Mouse (Mus musculus) intestine, embryonic 14.5 days (tissue): ENCODE measurements around the gene Mocs1. TPM values are rescaled to one million over a fixed set of nuclear protein-coding genes. Genes with fewer than 3 reads are reported as not detected.

Experiments used
- ATAC-seq: fragments of 200-750 bp; cut with Nextera tagmentation; replicated peaks from 2 replicates; pipeline ENCODE4 v1.8.0; 2017; ENCODE audit warnings: low read depth, moderate number of reproducible peaks, moderate TSS enrichment, moderate library complexity; ENCODE audit not compliant: low FRiP score, low TSS enrichment
- DNase-seq: peaks from one replicate; pipeline ENCODE4 v3.0.0-alpha.2; 2018; ENCODE audit warnings: low spot score
- H3K27ac ChIP-seq: fragments of 300-500 bp; sonication (generic); 2 replicates; pipeline ENCODE4 v1.5.1; 2014; ENCODE audit warnings: low read depth, mild to moderate bottlenecking, control low read depth
- H3K27me3 ChIP-seq: fragments of 300-500 bp; sonication (generic); replicated peaks from 2 replicates; pipeline ENCODE4 v1.6.1; 2014; ENCODE audit warnings: low read length, control low read depth; ENCODE audit not compliant: control insufficient read depth, insufficient read depth
- H3K36me3 ChIP-seq: fragments of 300-500 bp; sonication (generic); 2 replicates; pipeline ENCODE4 v1.6.1; 2014; ENCODE audit warnings: low read length, control low read depth; ENCODE audit not compliant: control insufficient read depth, insufficient read depth
- H3K4me1 ChIP-seq: fragments of 300-500 bp; sonication (generic); replicated peaks from 2 replicates; pipeline ENCODE4 v1.6.1; 2014; ENCODE audit warnings: low read length, control low read depth, mixed read lengths; ENCODE audit not compliant: control insufficient read depth, insufficient read depth
- H3K4me2 ChIP-seq: fragments of 300-500 bp; sonication (generic); 2 replicates; pipeline ENCODE4 v1.6.1; 2014; ENCODE audit warnings: low read length
- H3K4me3 ChIP-seq: fragments of 300-500 bp; sonication (generic); 2 replicates; pipeline ENCODE4 v1.5.1; 2014; ENCODE audit warnings: low read depth, low read length, control low read depth, mixed read lengths
- H3K9ac ChIP-seq: fragments of 300-500 bp; sonication (generic); 2 replicates; pipeline ENCODE4 v1.6.1; 2014; ENCODE audit warnings: mild to moderate bottlenecking, low read length
- H3K9me3 ChIP-seq: fragments of 300-500 bp; sonication (generic); 2 replicates; pipeline ENCODE4 v1.6.1; 2016; ENCODE audit warnings: low read length, control low read depth; ENCODE audit not compliant: control insufficient read depth
- WGBS: fragments of 180-500 bp; shearing (Covaris S2); extraction: QIAGEN DNeasy Blood & Tissue Kit; methylation state at CpG from one replicate; pipeline ENCODE4 v1.1.7; 2014; 5-methylcytosine and 5-hydroxymethylcytosine counted together
- polyA plus RNA-seq: library from polyadenylated mRNA; unstranded; fragments of >200 nt; fragmentation: Nextera tagmentation; extraction: Ambion mirVana; gene quantifications from 2 replicates; pipeline ENCODE4 v1.2.1, GENCODE M21; 2014

Mocs1 gene
- polyA plus RNA-seq, 1 experiment from 2014 or later, result 7.8 TPM

- Histone ChIP-seq H3K36me3 (peaks cover 25% of the 10 kb centered on the region), H3K27ac (no peak overlapping the region), H3K4me1 (no peaks in the 10 kb centered on the region), H3K9ac (no peak overlapping the region), H3K4me2 (no peak overlapping the region), H3K4me3 (no peak overlapping the region), H3K27me3 (no peaks in the 10 kb centered on the region), H3K9me3 (no peaks in the 10 kb centered on the region)
- no peak for DNase-seq
- 88% methylated on average over 1 of the region's 1 CpGs for WGBS
- no peak for ATAC-seq
Observed at GRCm38 (mm10) chr17:49475174-49475573, 47.0 kb downstream of the Mocs1 start.

GRCm38 (mm10) chr17:49477370-49477769 is 49.2 kb downstream of the Mocs1 start:
- Histone ChIP-seq H3K4me3 (no peak overlapping the region), H3K27me3 (no peaks in the 10 kb centered on the region), H3K4me1 (no peaks in the 10 kb centered on the region), H3K9ac (no peak overlapping the region), H3K36me3 (peaks cover 23% of the 10 kb centered on the region), H3K4me2 (no peak overlapping the region), H3K27ac (no peak overlapping the region), H3K9me3 (no peaks in the 10 kb centered on the region)
- DNase-seq, result no peak
- no peak for ATAC-seq
- WGBS, result 74% methylated on average over 4 of the region's 4 CpGs

- WGBS, result 70% methylated on average over 3 of the region's 3 CpGs
- ATAC-seq (no peak), DNase-seq (no peak)
- no peaks in the 10 kb centered on the region for H3K27me3 ChIP-seq
- no peak overlapping the region for H3K27ac ChIP-seq
- H3K36me3 ChIP-seq, result peaks cover 34% of the 10 kb centered on the region
- H3K4me3 ChIP-seq, result no peak overlapping the region
- no peaks in the 10 kb centered on the region for H3K4me1 ChIP-seq
- H3K9me3 ChIP-seq, result no peaks in the 10 kb centered on the region
- H3K4me2 ChIP-seq, result no peak overlapping the region
- no peak overlapping the region for H3K9ac ChIP-seq
Observed at GRCm38 (mm10) chr17:49481876-49482275, 53.7 kb downstream of the Mocs1 start.

GRCm38 (mm10) chr17:49484435-49484834 is 56.3 kb downstream of the Mocs1 start:
- H3K36me3 ChIP-seq, result peaks cover 37% of the 10 kb centered on the region
- DNase-seq, result no peak
- H3K9me3 ChIP-seq, result no peaks in the 10 kb centered on the region
- H3K9ac ChIP-seq, result no peak overlapping the region
- WGBS, result 80% methylated on average over 3 of the region's 3 CpGs
- no peaks in the 10 kb centered on the region for H3K4me1 ChIP-seq
- no peak overlapping the region for H3K27ac ChIP-seq
- no peak for ATAC-seq
- no peaks in the 10 kb centered on the region for H3K27me3 ChIP-seq
- H3K4me3 ChIP-seq, result no peak overlapping the region
- H3K4me2 ChIP-seq, result no peak overlapping the region

- Histone ChIP-seq H3K4me1 (no peaks in the 10 kb centered on the region), H3K36me3 (peaks cover 30% of the 10 kb centered on the region), H3K27me3 (no peaks in the 10 kb centered on the region), H3K4me2 (no peak overlapping the region), H3K27ac (no peak overlapping the region), H3K9me3 (no peaks in the 10 kb centered on the region), H3K9ac (no peak overlapping the region), H3K4me3 (no peak overlapping the region)
- 65% methylated on average over 5 of the region's 5 CpGs for WGBS
- DNase-seq (no peak), ATAC-seq (no peak)
Observed at GRCm38 (mm10) chr17:49489098-49489497, 60.9 kb downstream of the Mocs1 start.

GRCm38 (mm10) chr17:49493276-49493675 is 65.1 kb downstream of the Mocs1 start:
- no peaks in the 10 kb centered on the region for H3K27me3 ChIP-seq
- no peak overlapping the region for H3K27ac ChIP-seq
- no peak overlapping the region for H3K9ac ChIP-seq
- H3K4me2 ChIP-seq, result no peak overlapping the region
- H3K4me3 ChIP-seq, result no peak overlapping the region
- 95% methylated on average over 4 of the region's 4 CpGs for WGBS
- H3K4me1 ChIP-seq, result no peaks in the 10 kb centered on the region
- DNase-seq, result no peak
- H3K36me3 ChIP-seq, result peaks cover 23% of the 10 kb centered on the region
- no peaks in the 10 kb centered on the region for H3K9me3 ChIP-seq
- ATAC-seq, result no peak

- DNase-seq (no peak), ATAC-seq (no peak)
- Histone ChIP-seq H3K4me3 (no peak overlapping the region), H3K4me1 (no peaks in the 10 kb centered on the region), H3K4me2 (no peak overlapping the region), H3K27me3 (no peaks in the 10 kb centered on the region), H3K27ac (no peak overlapping the region), H3K9ac (no peak overlapping the region), H3K36me3 (peaks cover 12% of the 10 kb centered on the region), H3K9me3 (no peaks in the 10 kb centered on the region)
- 65% methylated on average over 3 of the region's 3 CpGs for WGBS
Observed at GRCm38 (mm10) chr17:49498169-49498568, 70.0 kb downstream of the Mocs1 start.

- no peaks in the 10 kb centered on the region for H3K4me1 ChIP-seq
- DNase-seq (no peak), ATAC-seq (no peak)
- no peak overlapping the region for H3K27ac ChIP-seq
- H3K4me3 ChIP-seq, result no peak overlapping the region
- H3K9ac ChIP-seq, result no peak overlapping the region
- 90% methylated on average over 2 of the region's 2 CpGs for WGBS
- no peaks in the 10 kb centered on the region for H3K27me3 ChIP-seq
- H3K4me2 ChIP-seq, result no peak overlapping the region
- H3K36me3 ChIP-seq, result peaks cover 3% of the 10 kb centered on the region
- no peaks in the 10 kb centered on the region for H3K9me3 ChIP-seq
Observed at GRCm38 (mm10) chr17:49499635-49500034, 71.5 kb downstream of the Mocs1 start.

GRCm38 (mm10) chr17:49500234-49500633 is 72.1 kb downstream of the Mocs1 start:
- H3K4me3 ChIP-seq, result no peak overlapping the region
- H3K4me2 ChIP-seq, result no peak overlapping the region
- no peaks in the 10 kb centered on the region for H3K27me3 ChIP-seq
- no peaks in the 10 kb centered on the region for H3K4me1 ChIP-seq
- no peak overlapping the region for H3K9ac ChIP-seq
- 46% methylated on average over 2 of the region's 2 CpGs for WGBS
- no peaks in the 10 kb centered on the region; the same call in 1 of the 2 replicates for H3K36me3 ChIP-seq
- DNase-seq (no peak), ATAC-seq (no peak)
- no peaks in the 10 kb centered on the region for H3K9me3 ChIP-seq
- H3K27ac ChIP-seq, result no peak overlapping the region
